7 mouse cellular contexts compared by ENCODE assay signal in the genomic region with DNA sequence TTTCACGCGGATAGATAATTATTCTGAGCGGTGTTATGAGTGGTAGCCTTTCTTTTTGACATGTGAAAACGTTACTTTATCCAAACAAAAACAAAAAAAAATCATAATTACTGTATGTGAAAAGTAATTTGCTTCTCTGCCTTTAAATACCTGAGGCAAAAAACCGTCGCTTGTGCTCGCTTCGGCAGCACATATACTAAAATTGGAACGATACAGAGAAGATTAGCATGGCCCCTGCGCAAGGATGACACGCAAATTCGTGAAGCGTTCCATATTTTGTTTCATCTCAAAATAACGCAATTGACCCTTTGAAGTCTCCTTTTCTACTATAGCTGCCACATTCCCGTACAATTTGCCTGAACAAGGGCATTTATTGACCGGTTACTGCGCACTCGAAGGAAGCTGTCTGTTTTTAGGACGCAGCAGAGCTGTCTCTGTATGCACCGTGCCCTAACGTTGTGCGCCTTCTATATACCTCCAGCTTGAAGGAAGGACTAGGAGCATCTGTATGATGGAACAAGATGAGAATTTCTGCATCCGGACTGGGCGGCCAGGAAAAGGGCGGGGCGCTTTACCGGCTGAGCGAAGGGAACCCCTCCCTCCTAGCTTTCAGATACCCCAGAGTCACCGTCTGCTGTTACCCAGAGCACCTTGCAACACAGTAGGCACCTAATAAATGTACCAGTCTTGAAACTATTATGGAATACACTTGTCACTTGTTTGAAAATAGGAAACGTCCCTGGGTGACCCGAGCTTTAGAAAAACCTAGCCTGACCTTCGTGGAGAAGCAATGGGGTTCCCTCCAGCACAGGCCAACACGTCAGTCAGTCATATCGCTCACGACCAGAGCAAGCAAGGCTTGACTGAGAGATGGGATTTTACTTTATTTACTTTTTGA. TPM values are rescaled to one million over a fixed set of nuclear protein-coding genes. Genes with fewer than 3 reads are reported as not detected.
A peak's percentile ranks its signal among the peaks of the same experiment; 100 is the strongest.
DNase-seq lines count a peak whose midpoint lies in the region; ATAC-seq and TF ChIP-seq lines count a peak whose summit lies in the region.

No protein-coding gene starts in this region.

- DNase-seq in Muller cell, postnatal 12 days (ENCODE audit: inconsistent ontology term) = peak; percentile 70
- peak; percentile 88 for DNase-seq in cerebellum, adult 9-11 months
- peak; percentile 46 to 50 for DNase-seq in frontal cortex, postnatal 25 days (ENCODE audit: low spot score in 2 of 2)
- DNase-seq in hindbrain, postnatal 0 days (ENCODE audit: low spot score) = peak; percentile 77
- peak; percentile 51 to 58 for DNase-seq in left cerebral cortex, adult 2 months (ENCODE audit: extremely low spot score in 1 of 2, low spot score in 2 of 2)
- peak; percentile 79 to 84 for DNase-seq in lung, postnatal 4 days
- DNase-seq in right cerebral cortex, postnatal 14 days = peak; percentile 52

- H3K4me3 ChIP-seq in hindbrain, postnatal 0 days (ENCODE audit: low read length) = peak overlapping the region; percentile 68
- H3K4me3 ChIP-seq in left cerebral cortex, adult 2 months = peak overlapping the region; percentile 64

- H3K9me3 ChIP-seq in hindbrain, postnatal 0 days (ENCODE audit: low read length) = no peaks in the 10 kb centered on the region

- H3K27ac ChIP-seq in hindbrain, postnatal 0 days = peak overlapping the region; percentile 97
- peak overlapping the region; percentile 98 for H3K27ac ChIP-seq in left cerebral cortex, adult 2 months

- peaks cover 21% of the 10 kb centered on the region for H3K4me1 ChIP-seq in hindbrain, postnatal 0 days (ENCODE audit: insufficient read depth, low read length)

- no peak for ATAC-seq in hindbrain, postnatal 0 days

- no peak for TF ChIP-seq CTCF in hindbrain, postnatal 0 days (IDR thresholded peaks at IDR 0.05; ENCODE audit: low read depth)
- no peak for TF ChIP-seq CTCF in left cerebral cortex, adult 2 months (IDR thresholded peaks at IDR 0.05)

- intact Hi-C loops in left cerebral cortex, adult 2 months (cut with DNase I) = loop anchor here (2.0 to 10.0 kb wide), 3 partner anchors 53 to 259 kb away; a partner anchor contains a TSS

- peak overlapping the region; percentile 68 for H3K4me2 ChIP-seq in hindbrain, postnatal 0 days (ENCODE audit: low read depth, low read length)

- H3K9ac ChIP-seq in hindbrain, postnatal 0 days (replicated peaks; ENCODE audit: low read length) = peak overlapping the region; percentile 87

- H3K27me3 ChIP-seq in hindbrain, postnatal 0 days (ENCODE audit: insufficient read depth, low read length) = peaks cover 22% of the 10 kb centered on the region

- no peaks in the 10 kb centered on the region for H3K36me3 ChIP-seq in hindbrain, postnatal 0 days (ENCODE audit: insufficient read depth, low read length)

- WGBS in hindbrain, postnatal 0 days = 2% methylated on average over 35 of the region's 35 CpGs

RNA-seq across cellular contexts. Expression of a gene that starts 1.5 kb away (rescaled TPM):
- total RNA-seq in hindbrain, postnatal 0 days (2014; rRNA removed) = 161 and 179 TPM in 2 replicates
- polyA plus RNA-seq in hindbrain, postnatal 0 days (2015; fragmentation: Nextera tagmentation; extraction: Ambion mirVana) = 25.6 and 27.1 TPM in 2 replicates
- 100 to 1,000 TPM; 122 to 126 TPM for total RNA-seq in left cerebral cortex, adult 2 months (2021)

RNA-seq across cellular contexts. Expression of a gene that starts 2.8 kb away (rescaled TPM):
- total RNA-seq in hindbrain, postnatal 0 days (2014; rRNA removed) = 17.2 and 17.9 TPM in 2 replicates
- 15.0 and 16.4 TPM in 2 replicates for polyA plus RNA-seq in hindbrain, postnatal 0 days (2015; fragmentation: Nextera tagmentation; extraction: Ambion mirVana)
- 1 to 10 TPM; 5.6 to 8.0 TPM for total RNA-seq in left cerebral cortex, adult 2 months (2021)

RNA-seq across cellular contexts. Expression of a gene that starts 10.7 kb away (rescaled TPM):
- total RNA-seq in hindbrain, postnatal 0 days (2014; rRNA removed) = 11.6 and 19.1 TPM in 2 replicates
- polyA plus RNA-seq in hindbrain, postnatal 0 days (2015; fragmentation: Nextera tagmentation; extraction: Ambion mirVana) = 2.3 and 2.4 TPM in 2 replicates
- total RNA-seq in left cerebral cortex, adult 2 months (2021) = 10 to 100 TPM; 13.5 to 13.8 TPM

RNA-seq across cellular contexts. Expression of a gene that starts 15.1 kb away (rescaled TPM):
- total RNA-seq in hindbrain, postnatal 0 days (2014; rRNA removed) = 0.68 and 0.97 TPM in 2 replicates
- polyA plus RNA-seq in hindbrain, postnatal 0 days (2015; fragmentation: Nextera tagmentation; extraction: Ambion mirVana) = 0.20 and 0.51 TPM in 2 replicates
- under 1 TPM; 0.14 to 0.20 TPM for total RNA-seq in left cerebral cortex, adult 2 months (2021)

RNA-seq across cellular contexts. Expression of a gene that starts 25.6 kb away (rescaled TPM):
- 74.6 and 81.6 TPM in 2 replicates for total RNA-seq in hindbrain, postnatal 0 days (2014; rRNA removed)
- 109 TPM in 2 replicates for polyA plus RNA-seq in hindbrain, postnatal 0 days (2015; fragmentation: Nextera tagmentation; extraction: Ambion mirVana)
- 10 to 100 TPM; 45.4 to 49.4 TPM for total RNA-seq in left cerebral cortex, adult 2 months (2021)
